Mouse (Mus musculus) small intestine, adult 2 months (tissue): ENCODE results near the gene Mecr.

Experiments used
- CTCF ChIP-seq: fragments of 200-500 bp; IDR thresholded peaks from 2 replicates; pipeline ENCODE4 v1.5.1; 2012; ENCODE audit warnings: low read depth, mild to moderate bottlenecking, control low read depth, inconsistent platforms, low read length, moderate library complexity, mixed read lengths; ENCODE audit not compliant: insufficient replicate concordance, insufficient read length; ENCODE audit errors: extremely low read depth
- POLR2A ChIP-seq: fragments of 200-500 bp; IDR thresholded peaks from 2 replicates; pipeline ENCODE4 v1.6.1; 2012; ENCODE audit warnings: low read depth, mild to moderate bottlenecking, control low read depth, inconsistent platforms, low read length, moderate library complexity

DNA sequence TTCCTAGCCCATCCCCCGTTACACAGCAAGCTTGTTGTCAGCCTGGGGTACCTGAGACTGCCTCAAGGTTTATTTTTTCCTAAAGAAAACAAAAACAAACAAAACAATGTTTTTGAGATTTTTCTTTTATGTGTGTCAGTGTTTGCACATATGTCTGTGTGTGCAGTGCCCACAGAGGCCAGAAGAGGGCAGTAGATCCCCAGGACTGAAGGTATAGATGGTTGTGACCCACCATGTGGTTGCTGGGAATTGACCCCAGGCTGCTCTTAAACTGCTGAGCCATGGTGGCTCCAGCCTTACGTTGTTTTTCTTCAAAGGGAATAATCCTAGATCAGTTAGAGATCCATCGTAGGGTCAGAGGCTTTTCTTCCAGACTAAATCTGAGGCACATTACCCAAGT lies 64.6 kb downstream of the Mecr start:
- TF ChIP-seq CTCF (peak; percentile 49; the same call in 1 of the 2 replicates), POLR2A (no peak)
